Mouse (Mus musculus) midbrain, embryonic 11.5 days (tissue): ENCODE data around the gene Ctsw. TPM values are rescaled to one million over a fixed set of nuclear protein-coding genes. Genes with fewer than 3 reads are reported as not detected.
A peak's percentile ranks its signal among the peaks of the same experiment; 100 is the strongest.

Experiments
- ATAC-seq: fragments of 200-750 bp; cut with Nextera tagmentation; 2 replicates; pipeline ENCODE4 v1.8.0; 2017; ENCODE audit warnings: moderate TSS enrichment, moderate library complexity; ENCODE audit not compliant: low FRiP score
- DNase-seq: peaks from one replicate; pipeline ENCODE4 v3.0.0; 2015; ENCODE audit warnings: low spot score; ENCODE audit errors: missing footprints
- H3K27ac ChIP-seq: fragments of 300-500 bp; sonication (generic); 2 replicates; pipeline ENCODE4 v1.5.1; 2014; ENCODE audit warnings: low read depth, low read length
- H3K27me3 ChIP-seq: fragments of 300-500 bp; sonication (generic); 2 replicates; pipeline ENCODE4 v1.6.1; 2014; ENCODE audit warnings: mild to moderate bottlenecking, low read length, moderate library complexity, mixed read lengths; ENCODE audit not compliant: control insufficient read depth, insufficient read depth
- H3K36me3 ChIP-seq: fragments of 300-500 bp; sonication (generic); 2 replicates; pipeline ENCODE4 v1.6.1; 2014; ENCODE audit warnings: mild to moderate bottlenecking, low read length, moderate library complexity, mixed read lengths; ENCODE audit not compliant: control insufficient read depth, insufficient read depth
- H3K4me1 ChIP-seq: fragments of 300-500 bp; sonication (generic); 2 replicates; pipeline ENCODE4 v1.6.1; 2014; ENCODE audit warnings: low read length; ENCODE audit not compliant: control insufficient read depth, insufficient read depth
- H3K4me2 ChIP-seq: fragments of 300-500 bp; sonication (generic); 2 replicates; pipeline ENCODE4 v1.6.1; 2014; ENCODE audit warnings: mild to moderate bottlenecking, moderate library complexity
- H3K4me3 ChIP-seq: fragments of 300-500 bp; sonication (generic); 2 replicates; pipeline ENCODE4 v1.5.1; 2014; ENCODE audit warnings: low read depth, low read length
- H3K9ac ChIP-seq: fragments of 300-500 bp; sonication (generic); 2 replicates; pipeline ENCODE4 v1.6.1; 2014; ENCODE audit warnings: low read length
- H3K9me3 ChIP-seq: fragments of 300-500 bp; sonication (generic); 2 replicates; pipeline ENCODE4 v1.6.1; 2016; ENCODE audit warnings: low read length; ENCODE audit not compliant: control insufficient read depth
- WGBS: fragments of 180-500 bp; shearing (Covaris S2); extraction: QIAGEN DNeasy Blood & Tissue Kit; methylation state at CpG from one replicate; pipeline ENCODE4 v1.1.7; 2014; 5-methylcytosine and 5-hydroxymethylcytosine counted together
- polyA plus RNA-seq: library from polyadenylated mRNA; unstranded; fragments of >200 nt; fragmentation: Nextera tagmentation; extraction: Ambion mirVana; gene quantifications from 2 replicates; pipeline ENCODE4 v1.2.1, GENCODE M21; 2014

The Ctsw gene
- polyA plus RNA-seq, 1 experiment from 2014 or later = 2.4 TPM

DNA sequence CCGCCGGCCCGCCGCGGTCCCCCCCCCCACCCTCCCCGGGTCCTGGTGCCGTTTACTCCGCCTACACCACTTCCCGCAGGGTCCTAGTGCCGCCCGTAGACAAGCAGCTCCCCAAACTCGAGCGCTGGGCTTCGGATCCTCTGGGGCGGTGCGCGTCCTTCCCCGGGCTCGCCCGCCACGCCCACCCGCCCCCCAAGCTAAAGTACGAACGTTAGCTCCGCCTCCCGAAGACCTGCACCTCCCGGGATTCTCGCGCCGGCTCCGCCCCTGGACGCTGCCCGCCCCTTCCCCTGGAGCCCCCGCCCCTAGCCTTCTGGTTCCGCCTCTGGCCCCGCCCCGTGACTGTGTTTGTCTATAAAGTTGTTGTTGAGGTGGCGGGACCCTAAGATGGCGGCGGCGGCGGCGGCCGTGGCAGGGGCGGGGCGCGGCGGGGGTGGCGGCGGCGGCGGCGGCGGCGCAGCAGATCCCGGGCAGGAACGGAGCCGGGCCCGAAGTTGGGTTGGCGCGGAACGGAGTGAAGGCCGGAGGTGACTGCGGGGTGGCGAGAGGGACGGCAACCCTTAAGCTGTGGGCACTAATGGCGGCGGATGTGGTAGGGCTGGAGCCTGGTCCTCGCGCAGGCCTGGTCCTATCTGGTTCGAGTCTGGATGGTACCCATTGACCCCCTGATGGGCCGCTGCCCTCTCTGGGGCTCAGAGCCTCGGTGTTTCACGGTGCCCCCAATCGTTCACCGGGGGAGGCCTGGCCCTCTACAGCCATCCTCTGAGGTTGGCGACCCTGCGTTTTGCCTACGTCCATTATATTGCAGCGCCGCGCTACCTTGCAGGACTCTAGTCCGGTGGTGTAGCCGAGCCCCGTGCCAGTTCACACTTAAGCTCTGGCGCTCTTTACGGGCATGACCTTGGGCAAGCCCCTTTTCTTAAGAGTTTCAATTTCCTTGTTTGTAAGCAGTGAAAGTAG, 43.2 kb downstream of the Ctsw start, which contains the start of the genes Drap1 and AI837181:
Gene Drap1 (minus strand): TSS at position 198 of the 960 bp plus-strand sequence.
Gene AI837181 (plus strand): TSS at position 363 of the 960 bp plus-strand sequence.
- peak within 1 kb of the TSS; percentile 85 for H3K4me3 ChIP-seq
- peaks cover 20% of the 10 kb centered on the region for H3K4me1 ChIP-seq
- no peaks in the 10 kb centered on the region for H3K27me3 ChIP-seq
- under 1% methylated on average over 67 of the region's 87 CpGs for WGBS
- ATAC-seq (peak; percentile 93), DNase-seq (peak; percentile 99)
- peak within 1 kb of the TSS; percentile 64 for H3K27ac ChIP-seq
- H3K9ac ChIP-seq = peak within 1 kb of the TSS; percentile 91
- peak within 1 kb of the TSS; percentile 78 for H3K4me2 ChIP-seq
- H3K36me3 ChIP-seq = 0 out of 2 replicates have a peak, but pooled peaks cover 13% of the 10 kb centered on the region
- H3K9me3 ChIP-seq = no peaks in the 10 kb centered on the region

DNA sequence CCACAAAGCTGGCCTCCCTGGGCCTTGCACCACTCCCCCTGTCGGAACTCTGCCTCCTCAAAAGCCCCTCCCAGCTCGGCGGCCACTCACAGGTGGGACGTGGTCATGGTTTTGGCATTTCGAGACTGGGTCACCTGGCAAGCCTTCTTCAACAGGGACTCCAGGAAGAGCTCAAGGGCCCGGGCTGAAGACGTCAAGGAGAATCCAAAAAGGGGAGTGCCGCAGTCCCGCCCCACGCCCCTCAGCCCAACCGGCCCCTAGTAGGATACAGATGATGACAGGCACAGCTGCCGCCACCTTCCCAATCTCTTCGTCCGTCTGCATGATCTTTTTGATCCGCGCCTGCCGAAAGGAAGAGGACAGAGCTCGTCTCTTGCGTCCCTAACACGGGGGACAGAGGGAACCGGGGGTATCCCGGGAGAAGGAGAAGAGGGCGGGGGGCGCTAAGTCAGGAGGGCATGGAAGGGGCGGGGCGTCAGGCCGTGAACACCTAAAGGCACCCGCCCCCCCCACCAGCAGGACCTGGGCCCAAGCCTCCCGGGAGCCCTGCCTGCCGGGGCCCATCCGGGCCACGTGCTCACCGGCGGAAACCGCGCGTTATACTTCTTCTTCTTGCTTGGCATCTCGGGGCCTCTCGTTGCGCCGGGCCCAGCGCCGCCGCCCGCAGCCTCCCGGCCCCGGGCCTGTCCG, 44.1 kb downstream of the Ctsw start:
- Histone ChIP-seq H3K27me3 (no peaks in the 10 kb centered on the region), H3K27ac (peak overlapping the region; percentile 64), H3K4me1 (peaks cover 20% of the 10 kb centered on the region), H3K36me3 (0 out of 2 replicates have a peak, but pooled peaks cover 13% of the 10 kb centered on the region), H3K4me3 (peak overlapping the region; percentile 85), H3K9ac (peak overlapping the region; percentile 91), H3K9me3 (no peaks in the 10 kb centered on the region), H3K4me2 (peak overlapping the region; percentile 78)
- DNase-seq (peak; percentile 96), ATAC-seq (peak; percentile 68)
- under 1% methylated on average over 31 of the region's 48 CpGs for WGBS

DNA sequence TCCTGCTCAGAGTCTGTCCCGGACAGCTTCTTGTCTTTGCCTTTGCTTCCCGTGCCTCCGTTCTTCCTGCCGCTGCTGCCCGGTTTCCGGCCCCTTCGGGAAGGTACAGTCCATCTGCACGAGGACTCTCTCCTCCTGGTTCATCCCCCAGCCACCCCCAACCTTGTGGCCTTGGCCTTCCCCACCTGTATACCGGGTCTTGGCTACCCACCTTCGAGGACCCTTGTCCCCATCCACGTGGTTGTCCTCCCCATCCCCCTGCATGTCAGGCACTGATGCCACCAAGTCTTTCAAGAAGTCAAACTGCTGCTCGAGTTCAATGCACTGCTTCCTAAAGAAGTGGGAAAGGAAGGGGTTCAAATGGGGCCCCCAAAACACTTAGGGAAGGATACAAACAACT, 44.7 kb downstream of the Ctsw start:
- ATAC-seq (no peak), DNase-seq (no peak)
- H3K27ac ChIP-seq = no peak overlapping the region
- H3K27me3 ChIP-seq = no peaks in the 10 kb centered on the region
- peak overlapping the region; percentile 85 for H3K4me3 ChIP-seq
- no peaks in the 10 kb centered on the region for H3K9me3 ChIP-seq
- WGBS = 68% methylated on average over 12 of the region's 12 CpGs
- 0 out of 2 replicates have a peak, but pooled peaks cover 13% of the 10 kb centered on the region for H3K36me3 ChIP-seq
- peaks cover 20% of the 10 kb centered on the region for H3K4me1 ChIP-seq
- H3K9ac ChIP-seq = peak overlapping the region; percentile 91
- H3K4me2 ChIP-seq = peak overlapping the region; percentile 78

DNA sequence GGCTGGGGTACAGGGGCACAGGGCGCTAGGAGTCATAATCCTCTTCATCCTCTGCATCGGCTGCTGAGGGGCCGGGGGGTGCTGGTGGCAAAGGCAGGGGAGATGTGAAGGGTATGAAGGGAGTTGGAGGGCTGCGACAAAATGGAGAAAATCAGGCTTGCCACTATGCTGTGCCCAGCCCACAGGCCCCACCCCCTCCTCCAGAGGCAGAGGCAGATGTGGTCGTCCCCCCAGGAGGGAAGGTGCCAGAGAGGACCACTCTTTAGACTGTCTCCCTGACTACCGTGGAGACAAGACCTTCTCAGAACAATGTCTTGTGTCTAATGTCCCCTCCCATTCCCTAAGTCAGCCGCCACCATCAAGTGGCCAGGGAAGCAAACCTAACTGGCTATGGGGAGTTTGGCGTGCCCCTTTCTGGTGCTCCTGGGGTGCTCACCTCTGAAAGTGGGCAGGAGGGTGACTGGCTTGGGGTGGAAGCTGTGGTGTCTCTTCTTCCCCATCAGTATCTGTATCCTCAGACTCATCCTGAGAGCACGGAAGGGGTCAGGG, 45.3 kb downstream of the Ctsw start:
- DNase-seq (peak; percentile 66), ATAC-seq (no peak)
- Histone ChIP-seq H3K4me3 (no peak overlapping the region), H3K9ac (no peak overlapping the region; the same call in 1 of the 2 replicates), H3K27me3 (no peaks in the 10 kb centered on the region), H3K9me3 (no peaks in the 10 kb centered on the region), H3K36me3 (0 out of 2 replicates have a peak, but pooled peaks cover 13% of the 10 kb centered on the region), H3K4me2 (no peak overlapping the region), H3K4me1 (peaks cover 20% of the 10 kb centered on the region), H3K27ac (no peak overlapping the region)
- WGBS = 71% methylated on average over 9 of the region's 9 CpGs

DNA sequence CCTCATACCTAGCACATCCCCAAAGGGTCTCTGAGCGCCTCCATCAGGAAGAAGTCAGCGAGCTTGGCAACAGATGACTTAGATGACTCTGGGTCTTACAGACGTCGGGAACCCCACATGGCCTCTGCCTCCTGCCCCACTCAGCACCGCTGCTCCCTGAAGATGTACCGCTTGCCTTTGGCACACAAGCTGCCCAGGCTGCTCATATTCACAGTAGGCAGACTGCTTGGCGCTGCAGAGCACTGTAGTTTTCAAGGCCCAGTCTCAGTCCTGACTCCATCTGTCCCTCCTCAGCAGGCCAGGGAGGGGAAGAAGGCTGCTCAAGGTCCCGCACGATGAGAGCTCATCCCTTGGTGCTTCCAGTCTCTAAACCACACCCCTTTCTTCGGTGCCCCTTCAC, 46.0 kb downstream of the Ctsw start:
- WGBS = 85% methylated on average over 10 of the region's 10 CpGs
- Histone ChIP-seq H3K4me3 (no peak overlapping the region), H3K9me3 (no peaks in the 10 kb centered on the region), H3K4me2 (no peak overlapping the region), H3K36me3 (0 out of 2 replicates have a peak, but pooled peaks cover 13% of the 10 kb centered on the region), H3K27ac (no peak overlapping the region), H3K4me1 (peaks cover 20% of the 10 kb centered on the region), H3K27me3 (no peaks in the 10 kb centered on the region), H3K9ac (no peak overlapping the region)
- peak; percentile 66 for DNase-seq
- no peak for ATAC-seq

DNA sequence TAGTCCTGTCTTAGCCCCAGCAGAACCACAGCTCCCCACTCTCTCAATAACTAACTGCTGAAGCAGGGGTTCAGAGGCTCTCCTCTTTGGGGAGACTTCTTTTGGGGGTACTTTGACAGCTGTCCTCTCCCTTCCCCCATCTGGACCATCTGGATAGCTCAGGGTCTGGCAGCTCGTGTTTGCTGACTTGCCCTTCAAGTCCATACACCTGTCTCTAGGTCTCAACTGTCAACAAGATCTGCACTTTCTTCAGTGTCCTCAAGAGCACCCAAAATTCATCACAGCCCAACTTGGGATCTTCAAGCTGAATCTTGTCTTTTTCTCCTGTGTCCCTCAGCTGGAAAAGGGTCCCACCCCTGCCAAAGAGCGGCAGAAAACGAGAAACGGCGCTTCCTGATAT, 46.5 kb downstream of the Ctsw start:
- Histone ChIP-seq H3K9ac (no peak overlapping the region), H3K9me3 (no peaks in the 10 kb centered on the region), H3K36me3 (0 out of 2 replicates have a peak, but pooled peaks cover 11% of the 10 kb centered on the region), H3K4me1 (peaks cover 20% of the 10 kb centered on the region), H3K27me3 (no peaks in the 10 kb centered on the region), H3K4me2 (no peak overlapping the region), H3K27ac (no peak overlapping the region), H3K4me3 (no peak overlapping the region)
- 92% methylated on average over 5 of the region's 5 CpGs for WGBS
- DNase-seq = no peak
- no peak for ATAC-seq

DNA sequence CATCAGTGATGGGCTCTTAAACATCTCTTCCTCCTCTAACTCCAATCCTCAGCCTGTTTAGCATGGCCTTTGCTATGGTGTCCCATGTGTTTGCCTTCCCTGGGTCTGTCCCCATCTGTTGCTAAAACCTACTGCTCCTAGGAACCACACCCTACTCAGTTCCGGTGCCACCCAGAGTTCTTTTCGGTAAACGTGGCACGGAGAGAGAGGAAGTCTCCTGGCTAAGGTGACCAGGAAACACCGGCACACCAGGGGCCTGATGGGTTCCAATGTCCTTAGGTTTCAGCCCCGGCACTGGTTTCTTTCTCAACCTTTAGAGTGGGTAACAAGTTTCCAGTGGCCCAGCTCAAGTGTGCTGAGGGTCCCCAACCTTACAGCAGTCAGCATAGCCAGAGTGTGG, 47.7 kb downstream of the Ctsw start:
- no peaks in the 10 kb centered on the region for H3K9me3 ChIP-seq
- H3K4me3 ChIP-seq = no peak overlapping the region
- H3K9ac ChIP-seq = no peak overlapping the region
- ATAC-seq (no peak), DNase-seq (no peak)
- 92% methylated on average over 6 of the region's 6 CpGs for WGBS
- H3K4me2 ChIP-seq = no peak overlapping the region
- H3K27me3 ChIP-seq = no peaks in the 10 kb centered on the region
- peaks cover 12% of the 10 kb centered on the region for H3K4me1 ChIP-seq
- H3K27ac ChIP-seq = no peak overlapping the region
- 0 out of 2 replicates have a peak, but pooled peaks cover 8% of the 10 kb centered on the region for H3K36me3 ChIP-seq

DNA sequence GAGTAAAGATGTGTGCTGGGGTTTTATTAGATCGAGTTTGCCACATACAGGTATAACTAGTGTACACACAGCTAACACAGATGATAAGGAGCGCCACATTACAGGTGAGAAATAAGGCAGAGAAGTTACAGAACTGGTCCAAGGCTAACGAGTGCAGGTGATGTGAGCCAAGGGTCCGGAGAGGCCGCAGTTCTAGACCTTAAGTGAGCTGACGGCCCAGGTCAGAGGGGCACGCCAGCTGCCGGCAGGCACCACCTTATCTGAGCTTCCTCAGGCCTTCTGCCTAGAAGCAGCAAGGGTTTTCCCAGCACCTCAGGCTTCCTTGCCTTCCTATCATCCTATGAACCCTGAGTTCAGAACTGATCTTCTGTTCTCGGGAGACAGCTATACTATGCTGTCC, 48.7 kb downstream of the Ctsw start:
- H3K27me3 ChIP-seq = no peaks in the 10 kb centered on the region
- 0 out of 2 replicates have a peak, but pooled peaks cover 8% of the 10 kb centered on the region for H3K36me3 ChIP-seq
- DNase-seq = peak; percentile 37
- no peak overlapping the region for H3K9ac ChIP-seq
- no peak overlapping the region for H3K27ac ChIP-seq
- no peaks in the 10 kb centered on the region for H3K9me3 ChIP-seq
- WGBS = 93% methylated on average over 9 of the region's 9 CpGs
- peaks cover 12% of the 10 kb centered on the region for H3K4me1 ChIP-seq
- no peak for ATAC-seq
- no peak overlapping the region for H3K4me3 ChIP-seq
- no peak overlapping the region for H3K4me2 ChIP-seq
